Mouse (Mus musculus): ENCODE data around the gene Cpsf3. TPM values are rescaled to one million over a fixed set of nuclear protein-coding genes. Genes with fewer than 3 reads are reported as not detected.

The Cpsf3 gene
- total RNA-seq, 1 experiment from 2014 or later, result 91.3 TPM

DNA sequence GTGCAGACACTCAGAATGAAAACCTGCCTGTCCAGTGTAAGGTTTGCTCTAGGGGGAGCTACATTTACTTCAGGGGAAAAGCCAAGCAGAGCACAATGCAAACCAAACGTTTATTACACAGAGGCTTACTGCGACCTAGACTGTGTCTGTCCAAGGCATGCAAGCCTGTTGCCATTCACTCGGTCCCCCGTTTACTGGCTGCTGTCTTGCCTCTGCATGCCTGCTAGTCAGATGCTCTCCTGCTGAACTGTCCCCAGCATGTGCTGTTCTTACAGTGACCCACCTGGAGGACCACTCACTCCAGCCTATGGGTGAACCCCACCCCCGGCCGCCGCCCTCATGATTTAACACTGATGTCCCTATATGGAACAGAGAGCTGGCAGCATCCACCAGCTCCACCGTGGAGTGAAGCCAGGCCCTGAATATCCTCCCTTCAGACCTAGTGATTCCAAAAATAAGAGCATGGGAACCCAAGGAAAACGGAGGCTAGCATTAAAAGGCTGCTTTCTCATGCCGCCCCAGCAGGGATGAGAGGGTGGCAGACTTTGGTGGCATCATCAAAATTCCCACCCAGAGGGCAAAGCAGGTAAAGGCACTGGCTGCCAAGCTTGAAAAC is 45.9 kb downstream of the Cpsf3 start:
- ATAC-seq (replicated peaks; ENCODE audit: low read depth, poor library complexity, severe bottlenecking), result no peak

DNA sequence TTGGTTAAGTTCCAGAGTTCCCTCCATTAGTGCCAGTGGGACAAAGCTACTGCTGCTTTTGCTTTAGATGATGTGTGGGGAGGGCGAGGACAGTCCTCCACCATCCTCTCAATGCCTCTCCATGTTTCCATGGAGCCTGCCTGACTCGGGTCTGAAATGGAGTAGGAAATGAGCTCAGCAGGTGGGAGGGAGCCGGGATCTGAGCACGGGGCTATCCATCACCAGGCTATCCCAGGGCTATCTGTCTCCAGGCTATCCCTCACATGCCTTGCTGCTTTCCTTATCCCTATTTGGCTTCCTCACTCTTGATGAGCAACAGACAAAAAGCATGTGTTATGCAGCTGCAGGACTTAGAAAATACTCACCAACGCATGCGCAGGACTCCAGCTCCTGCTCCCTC is 46.5 kb downstream of the Cpsf3 start:
- no peak for ATAC-seq (replicated peaks; ENCODE audit: low read depth, poor library complexity, severe bottlenecking)

GRCm38 (mm10) chr12:21333021-21333420 is 47.8 kb downstream of the Cpsf3 start:
- no peak for ATAC-seq (replicated peaks; ENCODE audit: low read depth, poor library complexity, severe bottlenecking)

GRCm38 (mm10) chr12:21333766-21334165 is 48.6 kb downstream of the Cpsf3 start:
- ATAC-seq (replicated peaks; ENCODE audit: low read depth, poor library complexity, severe bottlenecking), result no peak

- peak; percentile 83 for ATAC-seq (replicated peaks; ENCODE audit: low read depth, poor library complexity, severe bottlenecking)
Measured at GRCm38 (mm10) chr12:21335869-21336268, 50.7 kb downstream of the Cpsf3 start.

GRCm38 (mm10) chr12:21337171-21337570 is 52.0 kb downstream of the Cpsf3 start:
- no peak for ATAC-seq (replicated peaks; ENCODE audit: low read depth, poor library complexity, severe bottlenecking)

DNA sequence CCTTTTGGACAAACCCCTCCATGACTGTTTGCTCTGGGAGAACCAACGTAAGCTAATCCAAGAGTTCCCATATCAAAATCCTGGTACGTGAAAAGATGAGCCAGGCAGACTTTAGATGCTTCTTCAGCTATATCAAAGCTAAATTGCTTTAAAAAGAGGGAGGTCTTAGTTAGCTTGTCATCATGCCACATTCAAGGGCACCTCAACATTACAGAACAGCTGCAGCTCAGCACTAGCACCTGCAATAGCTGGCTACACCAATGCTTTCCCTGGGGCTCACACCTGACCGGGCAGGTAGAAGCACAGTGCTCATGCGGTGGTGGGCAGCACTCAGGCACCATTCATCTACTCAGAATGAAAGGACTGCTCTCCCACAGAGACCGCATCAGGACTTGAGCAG is 55.5 kb downstream of the Cpsf3 start:
- no peak for ATAC-seq (replicated peaks; ENCODE audit: low read depth, poor library complexity, severe bottlenecking)

DNA sequence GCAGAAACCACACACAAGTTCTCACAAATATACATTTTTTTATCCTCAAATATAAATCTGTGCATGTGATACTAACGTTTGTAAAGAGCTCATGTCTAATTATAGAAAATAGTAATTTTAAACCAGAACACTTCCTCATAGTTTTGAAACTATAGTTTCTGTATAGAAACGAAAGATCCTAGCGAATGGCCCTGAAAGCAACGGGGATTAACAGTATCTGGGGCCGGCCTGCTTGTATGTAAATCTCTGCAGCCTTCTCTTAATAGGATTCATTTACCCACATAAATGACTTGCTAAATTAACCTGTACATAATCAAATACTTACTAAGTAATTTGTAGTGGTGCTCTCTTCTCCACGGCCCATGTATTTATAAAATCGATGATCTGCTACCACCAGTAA is 61.8 kb downstream of the Cpsf3 start:
- no peak for ATAC-seq (replicated peaks; ENCODE audit: low read depth, poor library complexity, severe bottlenecking)

- no peak for ATAC-seq (replicated peaks; ENCODE audit: low read depth, poor library complexity, severe bottlenecking)
Measured at GRCm38 (mm10) chr12:21350113-21350876, 65.1 kb downstream of the Cpsf3 start.

GRCm38 (mm10) chr12:21353681-21354080 is 68.5 kb downstream of the Cpsf3 start:
- no peak for ATAC-seq (replicated peaks; ENCODE audit: low read depth, poor library complexity, severe bottlenecking)

DNA sequence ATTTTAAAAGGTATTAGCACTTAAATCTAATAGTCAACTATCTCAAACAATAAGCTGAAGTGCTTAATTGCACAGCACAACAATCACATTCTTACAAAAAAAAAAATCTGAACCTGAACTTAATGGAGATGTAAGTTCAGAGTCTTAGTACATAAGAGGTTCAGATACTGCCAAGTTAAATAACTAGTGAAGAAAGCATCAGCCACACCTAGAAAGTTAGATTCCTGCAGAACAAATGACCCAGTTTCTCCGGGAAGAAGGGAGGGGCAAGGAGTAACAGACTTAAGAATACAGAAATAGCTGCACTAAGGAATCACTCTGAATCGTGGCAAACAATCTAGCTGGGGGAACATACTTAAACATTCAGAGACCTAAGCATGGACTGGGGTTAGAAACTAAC is 77.5 kb downstream of the Cpsf3 start:
- ATAC-seq (replicated peaks; ENCODE audit: low read depth, poor library complexity, severe bottlenecking), result no peak

DNA sequence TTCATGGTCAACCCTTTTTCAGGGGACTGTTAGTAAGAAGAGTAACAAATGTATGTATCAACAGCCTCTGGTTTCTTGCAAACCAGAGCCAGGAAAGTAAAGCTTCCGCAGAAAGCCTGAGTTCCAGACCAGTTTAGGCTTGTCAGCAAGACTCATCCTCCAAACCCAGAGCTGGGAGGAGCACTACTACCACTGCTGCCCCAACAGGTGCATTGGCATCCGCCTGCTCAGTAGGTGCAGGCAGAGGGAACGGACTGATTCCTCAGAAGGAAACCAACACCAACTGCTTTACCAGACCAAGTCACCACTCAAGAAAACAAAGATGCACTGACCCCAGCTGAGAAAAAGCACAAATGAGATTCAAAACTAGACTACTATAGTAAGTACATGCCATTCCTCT is 78.0 kb downstream of the Cpsf3 start:
- ATAC-seq (replicated peaks; ENCODE audit: low read depth, poor library complexity, severe bottlenecking), result no peak

Other genes with a start within 250 kb of the Cpsf3 start
- 14.8 and 27.8 TPM in 2 replicates for gene Itgb1bp1, start 893 bp downstream of the Cpsf3 start, total RNA-seq (2017)
- 24.1 and 30.9 TPM in 2 replicates for gene Iah1, start 31.0 kb downstream of the Cpsf3 start, total RNA-seq (2017)
- gene Adam17, start 88.2 kb downstream of the Cpsf3 start, total RNA-seq (2017), result 55.2 and 61.6 TPM in 2 replicates
- 232 and 249 TPM in 2 replicates for gene Ywhaq, start 132.2 kb downstream of the Cpsf3 start, total RNA-seq (2017)

Data from common myeloid progenitor, adult 5-6 weeks (primary cell).